17 mouse cellular contexts compared by ENCODE assay signal in the genomic region with DNA sequence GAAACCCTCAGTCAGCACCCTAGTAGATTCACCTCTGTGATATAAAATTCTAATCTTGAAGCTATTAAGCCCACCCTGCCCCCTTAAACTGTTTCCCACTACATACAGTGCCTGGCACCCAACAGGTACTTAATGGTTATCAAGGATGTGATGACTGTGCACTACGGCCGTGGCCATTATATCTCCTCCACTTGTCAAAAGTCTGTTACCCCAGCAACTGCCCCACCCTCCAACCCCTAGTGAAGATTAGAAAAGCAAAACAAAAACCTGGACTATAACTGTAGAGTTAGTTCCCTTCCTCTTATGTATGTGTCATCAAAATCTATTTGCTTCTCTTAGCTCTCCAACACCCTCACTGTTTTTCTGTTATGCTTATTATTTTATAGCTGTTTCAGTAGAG. TPM values are rescaled to one million over a fixed set of nuclear protein-coding genes. Genes with fewer than 3 reads are reported as not detected.
DNase-seq lines count a peak whose midpoint lies in the region; ATAC-seq and TF ChIP-seq lines count a peak whose summit lies in the region.
"Had no signal": no experiment of that assay in that cellular context is flagged by ENCODE, and none has a peak within 500 bp of the region (broad histone marks: within the 10 kb centered on the region; RNA-seq: fewer than 3 reads in every experiment).

No protein-coding gene starts in this region.

- peaks cover 30% of the 10 kb centered on the region for H3K36me3 ChIP-seq in heart, embryonic 10.5 days
- H3K36me3 ChIP-seq in MEL (ENCODE audit: control insufficient read depth in 1 of 2, insufficient read depth in 2 of 2, low read length in 2 of 2): peaks cover 0 to 78% of the 10 kb centered on the region in 2 experiments; a peak in 2 of 4 replicates
- H3K36me3 ChIP-seq in intestine, postnatal 0 days (ENCODE audit: control insufficient read depth, insufficient read depth): peaks cover 14% of the 10 kb centered on the region

- H3K27ac ChIP-seq in heart, embryonic 10.5 days: no peak overlapping the region
- peak overlapping the region; percentile 92 for H3K27ac ChIP-seq in MEL (ENCODE audit: control insufficient read depth, low read depth, low read length)
- H3K27ac ChIP-seq in intestine, postnatal 0 days (ENCODE audit: low read depth, low read length): no peak overlapping the region
- H3K27ac ChIP-seq: hindbrain, embryonic 10.5 days had no signal

- peaks cover 3% of the 10 kb centered on the region; the same call in 1 of the 2 replicates for H3K79me2 ChIP-seq in MEL (ENCODE audit: control insufficient read depth, insufficient read depth, low read length, poor library complexity)

- no peak overlapping the region for H3K4me3 ChIP-seq in heart, embryonic 10.5 days
- H3K4me3 ChIP-seq in MEL (ENCODE audit: control insufficient read depth in 1 of 2, insufficient read depth in 1 of 2, low read depth in 2 of 2, low read length in 2 of 2): peak overlapping the region; percentile 7 to 45; a peak in 2 of 4 replicates
- no peak overlapping the region for H3K4me3 ChIP-seq in intestine, postnatal 0 days (ENCODE audit: low read depth, low read length)
- H3K4me3 ChIP-seq: hindbrain, embryonic 10.5 days had no signal

- H3K9me3 ChIP-seq in heart, embryonic 10.5 days: no peaks in the 10 kb centered on the region
- H3K9me3 ChIP-seq in MEL (replicated peaks; ENCODE audit: insufficient read depth, low read length): no peaks in the 10 kb centered on the region
- H3K9me3 ChIP-seq in intestine, postnatal 0 days (ENCODE audit: control insufficient read depth): no peaks in the 10 kb centered on the region
- H3K9me3 ChIP-seq: hindbrain, embryonic 10.5 days had no signal

- peaks cover 33% of the 10 kb centered on the region for H3K4me1 ChIP-seq in heart, embryonic 10.5 days
- H3K4me1 ChIP-seq in MEL (ENCODE audit: control insufficient read depth in 1 of 2, insufficient read depth in 2 of 2, low read length in 2 of 2): peaks cover 35 to 55% of the 10 kb centered on the region in 2 experiments
- H3K4me1 ChIP-seq in intestine, postnatal 0 days (replicated peaks; ENCODE audit: control insufficient read depth, insufficient read depth, low read length): peaks cover 5% of the 10 kb centered on the region; the same call in 1 of the 2 replicates

- peak; percentile 88 for DNase-seq in heart, adult 11 months
- DNase-seq in heart, embryonic 10.5 days (ENCODE audit: low spot score): no peak
- peak; percentile 92 for DNase-seq in MEL (ENCODE audit: low read depth, low spot score)
- no peak for DNase-seq in frontal cortex, adult 2 months (ENCODE audit: extremely low spot score in 1 of 2, low spot score in 1 of 2)
- DNase-seq in thymus, postnatal 0 days (ENCODE audit: low spot score): no peak
- DNase-seq in Muller cell, postnatal 12 days (ENCODE audit: inconsistent ontology term): no peak
- DNase-seq: cerebellum, adult 2 months; embryo, embryonic 11 days; gastrocnemius, postnatal 25 days; kidney, postnatal 25 days; layer of hippocampus, adult 9-11 months; lung, adult 18-20 months; right cerebral cortex, postnatal 14 days; thymus, adult 2 months had no signal

- peak overlapping the region; percentile 51 for H3K9ac ChIP-seq in MEL (ENCODE audit: control insufficient read depth, low read depth, low read length, poor library complexity, severe bottlenecking)
- H3K9ac ChIP-seq in intestine, postnatal 0 days (ENCODE audit: low read depth, low read length): no peak overlapping the region

- no peak overlapping the region for H3K4me2 ChIP-seq in intestine, postnatal 0 days (replicated peaks; ENCODE audit: low read depth)

- H3K27me3 ChIP-seq in heart, embryonic 10.5 days (ENCODE audit: insufficient read depth, poor library complexity, severe bottlenecking): no peaks in the 10 kb centered on the region
- no peaks in the 10 kb centered on the region for H3K27me3 ChIP-seq in MEL (ENCODE audit: control insufficient read depth in 1 of 2, insufficient read depth in 2 of 2, low read length in 2 of 2)
- no peaks in the 10 kb centered on the region for H3K27me3 ChIP-seq in intestine, postnatal 0 days (replicated peaks; ENCODE audit: control insufficient read depth, insufficient read depth, low read length)

- WGBS in heart, embryonic 10.5 days: 22% methylated on average over 2 of the region's 2 CpGs
- 39% methylated on average over 2 of the region's 2 CpGs for WGBS in intestine, postnatal 0 days

- no peak for TF ChIP-seq CTCF in MEL (IDR thresholded peaks at IDR 0.05 in 2 of 3, conservative IDR thresholded peaks at IDR 0.05 in 1 of 3; ENCODE audit: control insufficient read depth in 1 of 3, insufficient read depth in 1 of 3, low read depth in 2 of 3, low read length in 3 of 3, poor library complexity in 1 of 3, severe bottlenecking in 1 of 3)
- no peak for TF ChIP-seq CTCF in intestine, postnatal 0 days (IDR thresholded peaks at IDR 0.05; ENCODE audit: low read depth)

- ATAC-seq in intestine, postnatal 0 days: peak; percentile 36; the same call in 1 of the 2 replicates
- peak; percentile 76 for ATAC-seq in megakaryocyte-erythroid progenitor cell, adult 5-6 weeks (replicated peaks; ENCODE audit: low FRiP score, low TSS enrichment, poor library complexity, severe bottlenecking)

- TF ChIP-seq RAD21 in MEL (IDR thresholded peaks at IDR 0.05; ENCODE audit: low read depth, low read length): no peak

- peak in 1 of 2 experiments; percentile 44; a peak in 1 of 4 replicates for TF ChIP-seq POLR2A in MEL (IDR thresholded peaks at IDR 0.05; ENCODE audit: control insufficient read depth in 1 of 2, insufficient read depth in 1 of 2, low read depth in 1 of 2, low read length in 2 of 2, poor library complexity in 1 of 2)

- peak; percentile 85 to 92 for TF ChIP-seq EP300 in MEL (IDR thresholded peaks at IDR 0.05; ENCODE audit: low read depth in 1 of 2, low read length in 2 of 2)

TF ChIP-seq in MEL, 35 proteins besides CTCF, POLR2A, EP300 and RAD21 (continues in another document):
- TF ChIP-seq UBTF (IDR thresholded peaks at IDR 0.05; ENCODE audit: borderline replicate concordance, insufficient read depth, low read depth, low read length) (no peak), TAL1 (IDR thresholded peaks at IDR 0.05; ENCODE audit: low read length) (no peak), CHD1 (IDR thresholded peaks at IDR 0.05; ENCODE audit: low read depth, low read length) (no peak), MXI1 (IDR thresholded peaks at IDR 0.05; ENCODE audit: low read depth, low read length) (no peak), E2F4 (IDR thresholded peaks at IDR 0.05; ENCODE audit: borderline replicate concordance, low read depth, low read length) (no peak), BHLHE40 (IDR thresholded peaks at IDR 0.05; ENCODE audit: borderline replicate concordance, low read depth, low read length) (no peak), KAT2A (conservative IDR thresholded peaks at IDR 0.05; ENCODE audit: low read depth, low read length) (no peak), TCF12 (IDR thresholded peaks at IDR 0.05; ENCODE audit: low read depth, low read length) (peak; percentile 62), GATA1 (IDR thresholded peaks at IDR 0.05; ENCODE audit: low read depth, low read length) (peak; percentile 85), USF2 (IDR thresholded peaks at IDR 0.05; ENCODE audit: borderline replicate concordance in 1 of 2, insufficient read depth in 1 of 2, low read depth in 1 of 2, low read length in 2 of 2) (no peak), ELF1 (IDR thresholded peaks at IDR 0.05; ENCODE audit: low read depth, low read length) (no peak), HCFC1 (IDR thresholded peaks at IDR 0.05; ENCODE audit: low read depth, low read length) (0 out of 2 replicates have a peak, but pooled peaks have one; percentile 50), MAZ (IDR thresholded peaks at IDR 0.05; ENCODE audit: low read depth, low read length) (peak; percentile 73; the same call in 1 of the 2 replicates), CHD2 (IDR thresholded peaks at IDR 0.05; ENCODE audit: low read length) (no peak), ZMIZ1 (IDR thresholded peaks at IDR 0.05; ENCODE audit: low read depth, low read length) (no peak), SIN3A (IDR thresholded peaks at IDR 0.05; ENCODE audit: low read length) (peak; percentile 89), TBP (IDR thresholded peaks at IDR 0.05; ENCODE audit: low read depth, low read length) (peak; percentile 71), ETS1 (IDR thresholded peaks at IDR 0.05; ENCODE audit: low read depth, low read length) (peak; percentile 91), NELFE (IDR thresholded peaks at IDR 0.05; ENCODE audit: low read depth, low read length) (0 out of 2 replicates have a peak, but pooled peaks have one; percentile 18), ZC3H11A (IDR thresholded peaks at IDR 0.05; ENCODE audit: low read depth, low read length) (no peak), JUND (IDR thresholded peaks at IDR 0.05; ENCODE audit: low read depth, low read length) (no peak), NRF1 (IDR thresholded peaks at IDR 0.05; ENCODE audit: insufficient read depth, low read depth, low read length, poor library complexity, severe bottlenecking) (no peak), USF1 (IDR thresholded peaks at IDR 0.05; ENCODE audit: low read depth, low read length) (no peak), MAX (IDR thresholded peaks at IDR 0.05; ENCODE audit: low read length) (no peak), POLR2AphosphoS2 (IDR thresholded peaks at IDR 0.05; ENCODE audit: low read length) (no peak), ZNF384 (IDR thresholded peaks at IDR 0.05; ENCODE audit: low read depth, low read length) (no peak), ZKSCAN1 (IDR thresholded peaks at IDR 0.05; ENCODE audit: low read depth, low read length) (no peak), RCOR1 (IDR thresholded peaks at IDR 0.05; ENCODE audit: low read depth, low read length) (peak; percentile 75; the same call in 1 of the 2 replicates), MEF2A (IDR thresholded peaks at IDR 0.05; ENCODE audit: extremely low read depth, insufficient replicate concordance, low read depth, low read length, poor library complexity, severe bottlenecking) (no peak)

RNA-seq across cellular contexts. Expression of gene Klf7, which starts 40.9 kb away (rescaled TPM):
- polyA plus RNA-seq in heart, embryonic 10.5 days (2016; fragmentation: Nextera tagmentation; extraction: Ambion mirVana): 15.1 and 15.8 TPM in 2 replicates
- 1.6 and 2.7 TPM in 2 replicates for total RNA-seq in MEL (2012; rRNA removed)
- polyA plus RNA-seq in MEL (2012; ENCODE audit: insufficient read depth in 1 of 2, insufficient read length in 2 of 2, low read depth in 1 of 2, low replicate concordance in 2 of 2, missing spikeins in 1 of 2): 1 to 10 TPM in 1 of 2 experiments, not detected in 1; 3.1 TPM
- polyA plus RNA-seq in intestine, postnatal 0 days (2015; fragmentation: Nextera tagmentation; extraction: Ambion mirVana): 11.3 and 11.9 TPM in 2 replicates
- total RNA-seq in megakaryocyte-erythroid progenitor cell, adult 5-6 weeks (2014; fragmentation: Nextera tagmentation): 3.7 and 5.1 TPM in 2 replicates
- total RNA-seq in megakaryocyte-erythroid progenitor cell, adult 5-6 weeks (2017): 3.0 and 3.7 TPM in 2 replicates
- 18.2 and 19.2 TPM in 2 replicates for polyA plus RNA-seq in frontal cortex, adult 2 months (2012; rRNA removed)
- 22.0 and 31.2 TPM in 2 replicates for polyA plus RNA-seq in thymus, postnatal 0 days (2015; fragmentation: Nextera tagmentation; extraction: Ambion mirVana)

Comparison
In these comparisons a context has a peak if more than half of its experiments do, and no peak if none do; other contexts are left out.
1. DNase-seq: peak in heart, adult 11 months (single experiment) and MEL (single experiment); none in heart, embryonic 10.5 days (single experiment), frontal cortex, adult 2 months (0 of 2), thymus, postnatal 0 days (single experiment) and Muller cell, postnatal 12 days (single experiment).
2. H3K4me3 ChIP-seq: peak in MEL (2 of 2); none in heart, embryonic 10.5 days (single experiment) and intestine, postnatal 0 days (single experiment).